Mouse (Mus musculus) ovary, postnatal 10 days (tissue): ENCODE results near the gene Esp22.
"Not testable (repeated sequence)": the region's sequence is repeated elsewhere in the genome, so short reads cannot be mapped to it uniquely, and the experiment has no call there.

Experiments
- DNase-seq: peaks from one replicate; pipeline ENCODE4 v3.0.0; 2022; ENCODE audit warnings: low spot score

Gene Esp22

GRCm38 (mm10) chr17:39095034-39095433 is at the start of gene Esp22:
Esp22 (plus strand) TSS chr17:39095334.
- no peak for DNase-seq

GRCm38 (mm10) chr17:39063641-39064040 is 31.5 kb upstream of the Esp22 start:
- DNase-seq = no peak

DNA sequence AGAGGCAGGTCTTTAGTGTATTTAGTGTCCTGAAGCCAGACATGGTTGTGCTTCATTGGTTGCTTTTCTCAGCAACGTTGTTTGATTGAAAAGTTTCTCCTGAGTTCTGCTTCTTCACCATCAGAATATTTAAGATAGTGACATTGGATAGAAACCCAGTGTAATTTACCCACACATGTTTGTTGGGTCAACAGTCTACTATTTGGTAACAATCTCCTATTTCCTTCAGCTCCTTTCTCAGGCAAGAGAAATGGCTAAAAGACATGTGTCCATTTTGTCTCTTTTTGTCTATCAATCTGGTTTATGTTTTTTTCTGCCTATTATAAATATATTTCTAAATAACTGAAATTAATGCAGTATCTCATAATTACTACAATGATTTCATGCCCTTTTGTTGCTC is 18.2 kb upstream of the Esp22 start, which contains the start of gene Esp23:
TSS of gene Esp23 (minus strand) at position 101 of the 400 bp plus-strand sequence.
- no peak for DNase-seq

DNA sequence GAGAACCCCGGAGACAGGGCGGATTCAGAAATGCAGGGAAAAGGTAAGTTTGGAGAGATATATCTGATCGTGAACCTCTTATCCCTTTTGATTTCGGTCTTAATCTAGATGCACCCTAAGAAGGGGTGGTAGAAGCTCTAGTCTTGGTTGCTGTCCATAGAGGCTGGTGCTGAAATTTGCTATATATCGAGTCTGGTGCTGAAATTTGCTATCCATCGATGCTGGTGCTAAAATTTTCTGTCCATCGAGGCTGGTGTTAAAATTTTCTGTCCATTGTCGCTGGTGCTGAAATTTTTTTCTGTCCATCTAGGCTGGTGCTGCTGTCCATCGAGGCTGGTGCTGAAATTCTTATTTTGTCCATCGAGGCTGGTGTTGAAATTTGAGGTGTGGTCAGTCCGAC is 12.0 kb downstream of the Esp22 start:
- DNase-seq = not testable (repeated sequence)

GRCm38 (mm10) chr17:39129156-39129555 is 34.0 kb downstream of the Esp22 start:
- DNase-seq = not testable (repeated sequence)
